Mouse (Mus musculus) liver, embryonic 16.5 days (tissue): ENCODE results near the gene Slc35b2. TPM values are rescaled to one million over a fixed set of nuclear protein-coding genes. Genes with fewer than 3 reads are reported as not detected.
A peak's percentile ranks its signal among the peaks of the same experiment; 100 is the strongest.

Source experiments
- ATAC-seq: fragments of 200-750 bp; cut with Nextera tagmentation; 2 replicates; pipeline ENCODE4 v1.8.0; 2017; ENCODE audit warnings: low read depth, mild to moderate bottlenecking, moderate number of reproducible peaks, moderate library complexity
- H3K27ac ChIP-seq: fragments of 300-500 bp; sonication (generic); 2 replicates; pipeline ENCODE4 v1.5.1; 2014; ENCODE audit warnings: mild to moderate bottlenecking, low read length
- H3K27me3 ChIP-seq: fragments of 300-500 bp; sonication (generic); 2 replicates; pipeline ENCODE4 v1.6.1; 2014; ENCODE audit warnings: low read depth, low read length, mixed read lengths; ENCODE audit not compliant: control insufficient read depth, insufficient read depth
- H3K36me3 ChIP-seq: fragments of 300-500 bp; sonication (generic); 2 replicates; pipeline ENCODE4 v1.6.1; 2014; ENCODE audit warnings: mild to moderate bottlenecking; ENCODE audit not compliant: control insufficient read depth, insufficient read depth
- H3K4me1 ChIP-seq: fragments of 300-500 bp; sonication (generic); 2 replicates; pipeline ENCODE4 v1.6.1; 2014; ENCODE audit warnings: low read depth, low read length, mixed read lengths; ENCODE audit not compliant: control insufficient read depth
- H3K4me2 ChIP-seq: fragments of 300-500 bp; sonication (generic); 2 replicates; pipeline ENCODE4 v1.6.1; 2014; ENCODE audit warnings: low read depth, low read length, mixed read lengths
- H3K4me3 ChIP-seq: fragments of 300-500 bp; sonication (generic); 2 replicates; pipeline ENCODE4 v1.5.1; 2014; ENCODE audit warnings: low read depth, mild to moderate bottlenecking, low read length
- H3K9ac ChIP-seq: fragments of 300-500 bp; sonication (generic); 2 replicates; pipeline ENCODE4 v1.6.1; 2014; ENCODE audit warnings: low read depth, low read length
- H3K9me3 ChIP-seq: fragments of 300-500 bp; sonication (generic); replicated peaks from 2 replicates; pipeline ENCODE4 v1.6.1; 2016; ENCODE audit warnings: low read length; ENCODE audit not compliant: control insufficient read depth
- WGBS: fragments of 180-500 bp; shearing (Covaris S2); extraction: QIAGEN DNeasy Blood & Tissue Kit; methylation state at CpG from one replicate; pipeline ENCODE4 v1.1.7; 2014; ENCODE audit not compliant: insufficient replicate concordance; 5-methylcytosine and 5-hydroxymethylcytosine counted together
- polyA plus RNA-seq: library from polyadenylated mRNA; unstranded; fragments of >200 nt; fragmentation: Nextera tagmentation; extraction: Ambion mirVana; gene quantifications from 2 replicates; pipeline ENCODE4 v1.2.1, GENCODE M21; 2015

Gene Slc35b2
- polyA plus RNA-seq, 1 experiment from 2014 or later = 46.5 TPM

DNA sequence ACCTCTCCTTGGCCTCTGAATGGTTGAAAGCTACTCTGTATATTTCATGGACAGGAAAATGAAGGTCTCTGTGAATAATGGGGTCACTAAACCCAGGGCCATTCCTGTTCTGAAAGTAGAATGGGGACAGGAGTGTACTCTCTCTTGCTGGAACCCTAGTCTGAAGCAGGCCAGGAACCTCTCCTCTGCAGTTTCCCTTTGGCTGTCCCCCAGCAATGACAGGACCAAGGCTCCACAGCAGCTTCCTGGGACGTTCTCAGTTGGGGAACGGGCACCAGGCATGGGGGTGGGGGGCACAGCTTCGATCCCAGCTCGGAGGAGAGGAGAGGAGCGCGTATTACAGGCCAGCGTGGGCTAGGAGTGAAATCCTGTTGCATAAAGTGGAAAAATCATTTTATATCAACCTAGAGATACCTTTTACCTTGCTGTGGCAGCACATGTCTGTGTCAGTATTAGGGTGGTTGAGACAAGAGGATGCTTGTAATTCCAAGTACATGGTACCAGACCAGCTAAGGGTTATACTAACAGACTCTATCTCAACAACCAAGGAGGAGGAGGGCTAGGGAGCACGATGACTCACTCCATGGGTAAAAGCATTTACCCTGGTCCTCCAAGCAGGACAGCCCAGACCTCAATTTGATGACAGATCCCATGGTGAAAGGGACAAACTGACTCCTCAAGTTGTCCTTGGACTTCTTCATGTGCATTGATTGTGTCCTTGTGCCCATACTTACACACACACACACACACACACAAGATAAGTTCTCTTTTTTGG lies 11.6 kb downstream of the Slc35b2 start:
- H3K9ac ChIP-seq = no peak overlapping the region
- ATAC-seq = no peak
- no peak overlapping the region for H3K4me3 ChIP-seq
- peak overlapping the region; percentile 94 for H3K27ac ChIP-seq
- no peaks in the 10 kb centered on the region for H3K9me3 ChIP-seq
- peaks cover 14% of the 10 kb centered on the region for H3K36me3 ChIP-seq
- no peaks in the 10 kb centered on the region for H3K27me3 ChIP-seq
- WGBS = 87% methylated on average over 8 of the region's 8 CpGs
- peaks cover 23% of the 10 kb centered on the region for H3K4me1 ChIP-seq
- H3K4me2 ChIP-seq = no peak overlapping the region

DNA sequence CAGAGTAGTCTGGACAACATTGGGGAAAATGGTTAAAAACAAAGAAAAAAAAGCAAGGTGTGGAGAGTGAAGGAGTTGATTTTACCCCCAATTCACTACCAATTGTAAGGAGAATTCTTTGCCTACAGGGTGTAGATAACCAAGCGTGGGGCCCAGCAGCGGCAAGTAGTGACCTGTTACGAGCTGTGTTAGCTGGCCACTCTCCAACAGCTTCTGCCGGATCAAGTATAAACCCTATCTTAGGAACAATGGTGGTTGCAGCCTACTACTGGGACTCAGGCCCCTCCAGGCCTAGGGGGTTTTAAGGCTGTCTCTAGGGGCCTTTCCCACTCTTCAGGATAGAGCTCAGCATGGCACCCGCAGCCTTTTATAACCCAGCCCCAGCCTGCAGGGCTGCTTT lies 14.6 kb downstream of the Slc35b2 start:
- Histone ChIP-seq H3K4me3 (no peak overlapping the region), H3K9ac (no peak overlapping the region), H3K36me3 (no peaks in the 10 kb centered on the region), H3K9me3 (no peaks in the 10 kb centered on the region), H3K4me2 (no peak overlapping the region), H3K27me3 (no peaks in the 10 kb centered on the region), H3K4me1 (peaks cover 39% of the 10 kb centered on the region), H3K27ac (no peak overlapping the region)
- 43% methylated on average over 5 of the region's 5 CpGs for WGBS
- ATAC-seq = no peak

DNA sequence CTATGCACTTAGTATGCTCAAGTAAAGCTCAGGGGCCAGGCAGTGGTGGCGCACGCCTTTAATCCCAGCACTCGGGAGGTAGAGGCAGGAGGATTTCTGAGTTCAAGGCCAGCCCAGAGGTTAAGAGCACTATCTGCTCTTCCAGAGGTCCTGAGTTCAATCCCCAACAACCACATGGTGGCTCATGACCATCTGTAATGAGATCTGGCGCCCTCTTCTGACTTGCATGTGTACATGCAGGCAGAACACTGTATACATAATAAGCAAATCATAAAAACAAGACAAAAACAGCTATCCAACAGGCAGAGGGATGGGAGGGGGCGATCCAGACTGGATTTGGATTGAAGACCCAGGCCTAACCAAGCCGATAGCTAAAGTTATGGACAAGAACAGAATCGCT lies 15.2 kb downstream of the Slc35b2 start:
- Histone ChIP-seq H3K4me1 (peaks cover 45% of the 10 kb centered on the region), H3K27me3 (no peaks in the 10 kb centered on the region)
- WGBS = 56% methylated on average over 7 of the region's 7 CpGs

DNA sequence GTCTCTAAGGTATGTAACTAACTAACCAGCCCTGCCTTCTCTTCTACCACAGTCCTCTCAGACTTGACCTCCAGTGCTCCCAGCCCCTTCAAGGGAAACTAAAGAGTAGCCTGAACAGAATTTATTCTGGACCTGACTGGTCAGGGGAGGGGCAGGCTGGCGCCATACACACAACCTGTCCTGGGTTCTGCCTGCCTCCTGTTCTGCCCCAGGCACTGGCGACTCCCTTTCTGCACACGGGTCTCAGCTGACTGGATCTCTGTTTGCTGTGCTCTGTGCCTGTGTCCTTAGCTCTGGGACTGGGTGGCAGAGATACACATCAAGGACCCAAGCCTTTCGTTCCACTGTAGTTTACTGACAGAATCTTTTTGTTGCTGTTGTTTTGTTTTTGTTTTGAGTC lies 15.9 kb downstream of the Slc35b2 start:
- Histone ChIP-seq H3K4me3 (no peak overlapping the region), H3K4me2 (no peak overlapping the region), H3K27me3 (no peaks in the 10 kb centered on the region), H3K36me3 (peaks cover 3% of the 10 kb centered on the region), H3K9me3 (no peaks in the 10 kb centered on the region), H3K4me1 (peaks cover 46% of the 10 kb centered on the region), H3K27ac (no peak overlapping the region), H3K9ac (no peak overlapping the region)
- WGBS = 68% methylated on average over 4 of the region's 4 CpGs
- ATAC-seq = no peak

More for the DNA sequence above, 15.2 kb downstream of the Slc35b2 start:
- Histone ChIP-seq H3K4me3 (no peak overlapping the region), H3K27ac (no peak overlapping the region), H3K36me3 (no peaks in the 10 kb centered on the region), H3K9me3 (no peaks in the 10 kb centered on the region), H3K4me2 (no peak overlapping the region), H3K9ac (no peak overlapping the region)
- ATAC-seq = no peak

DNA sequence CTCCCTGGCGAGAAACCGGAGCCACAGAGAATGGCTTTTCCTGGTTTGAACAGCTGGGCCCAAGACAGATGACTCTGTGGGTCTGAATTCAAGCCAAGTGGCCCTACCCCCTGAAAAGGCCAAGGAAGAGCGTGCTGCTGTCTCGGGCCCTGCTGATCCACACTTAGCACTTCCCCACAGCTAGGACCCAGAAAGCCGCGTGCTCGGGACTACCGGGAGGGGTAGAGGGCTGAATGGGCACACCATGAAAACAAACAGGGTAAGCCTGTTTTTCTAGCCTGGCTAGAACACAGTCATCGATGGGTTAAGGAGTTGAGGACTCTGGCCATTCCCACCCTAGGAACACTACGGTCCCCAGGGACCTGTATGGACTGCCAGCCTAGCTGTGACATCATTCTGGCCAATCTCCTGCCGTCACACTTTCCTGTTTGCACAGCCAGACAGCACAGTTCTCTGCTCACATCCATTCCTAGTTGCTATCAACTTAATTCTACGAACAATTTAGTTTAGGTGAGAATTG lies 17.3 kb downstream of the Slc35b2 start:
- WGBS = 39% methylated on average over 12 of the region's 12 CpGs
- 0 out of 2 replicates have a peak overlapping the region, but pooled peaks have one; percentile 19 for H3K9ac ChIP-seq

DNA sequence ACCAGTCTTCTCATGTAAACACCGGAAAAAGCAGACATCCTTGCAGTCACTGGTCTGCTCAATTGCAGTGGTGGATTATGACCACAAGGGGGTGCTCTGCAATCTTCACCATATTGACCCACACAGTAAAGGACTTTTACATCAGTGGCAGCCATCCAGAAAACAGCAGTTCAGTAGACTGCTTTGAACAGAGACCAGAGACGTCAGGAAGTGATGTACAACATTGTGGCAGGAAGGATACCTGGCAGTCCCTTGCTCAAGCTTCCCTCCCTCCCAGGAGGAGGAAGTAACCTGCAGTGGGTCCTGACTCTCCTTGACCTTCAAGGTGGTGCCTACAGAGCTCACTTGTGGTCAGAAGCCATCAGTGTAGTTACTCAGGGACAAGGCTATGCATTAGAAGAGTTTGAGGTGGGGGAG lies 17.9 kb downstream of the Slc35b2 start:
- Histone ChIP-seq H3K27ac (peak overlapping the region; percentile 90), H3K4me1 (peaks cover 50% of the 10 kb centered on the region), H3K27me3 (no peaks in the 10 kb centered on the region), H3K4me3 (no peak overlapping the region), H3K9ac (peak overlapping the region; percentile 13; the same call in 1 of the 2 replicates), H3K9me3 (no peaks in the 10 kb centered on the region), H3K4me2 (peak overlapping the region; percentile 38), H3K36me3 (peaks cover 21% of the 10 kb centered on the region)
- 3% methylated on average over 2 of the region's 2 CpGs for WGBS
- peak; percentile 17; the same call in 1 of the 2 replicates for ATAC-seq

More for the DNA sequence above, 17.3 kb downstream of the Slc35b2 start:
- Histone ChIP-seq H3K4me3 (no peak overlapping the region), H3K27ac (peak overlapping the region; percentile 66), H3K9me3 (no peaks in the 10 kb centered on the region), H3K27me3 (no peaks in the 10 kb centered on the region), H3K4me1 (peaks cover 50% of the 10 kb centered on the region), H3K36me3 (peaks cover 16% of the 10 kb centered on the region), H3K4me2 (no peak overlapping the region)
- ATAC-seq = no peak

DNA sequence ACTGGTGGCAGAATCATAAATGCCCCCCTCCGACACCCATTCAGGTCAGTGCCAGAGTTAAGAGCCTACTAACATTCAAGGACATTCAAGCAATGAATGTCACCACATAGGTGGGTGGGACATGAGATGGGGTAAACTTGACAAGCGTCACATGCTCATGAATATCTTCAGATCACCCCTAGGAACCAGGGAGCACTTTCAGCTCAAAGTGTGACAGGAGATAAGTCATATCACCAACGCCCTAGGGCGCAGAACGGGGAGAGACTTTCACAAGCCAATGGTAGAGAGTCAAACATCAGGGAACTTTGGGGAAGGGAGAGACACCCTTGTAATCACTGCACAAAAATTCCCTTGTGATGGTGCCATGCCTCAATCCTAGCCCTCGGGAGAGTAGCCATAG lies 18.5 kb downstream of the Slc35b2 start:
- WGBS = 37% methylated on average over 6 of the region's 6 CpGs

DNA sequence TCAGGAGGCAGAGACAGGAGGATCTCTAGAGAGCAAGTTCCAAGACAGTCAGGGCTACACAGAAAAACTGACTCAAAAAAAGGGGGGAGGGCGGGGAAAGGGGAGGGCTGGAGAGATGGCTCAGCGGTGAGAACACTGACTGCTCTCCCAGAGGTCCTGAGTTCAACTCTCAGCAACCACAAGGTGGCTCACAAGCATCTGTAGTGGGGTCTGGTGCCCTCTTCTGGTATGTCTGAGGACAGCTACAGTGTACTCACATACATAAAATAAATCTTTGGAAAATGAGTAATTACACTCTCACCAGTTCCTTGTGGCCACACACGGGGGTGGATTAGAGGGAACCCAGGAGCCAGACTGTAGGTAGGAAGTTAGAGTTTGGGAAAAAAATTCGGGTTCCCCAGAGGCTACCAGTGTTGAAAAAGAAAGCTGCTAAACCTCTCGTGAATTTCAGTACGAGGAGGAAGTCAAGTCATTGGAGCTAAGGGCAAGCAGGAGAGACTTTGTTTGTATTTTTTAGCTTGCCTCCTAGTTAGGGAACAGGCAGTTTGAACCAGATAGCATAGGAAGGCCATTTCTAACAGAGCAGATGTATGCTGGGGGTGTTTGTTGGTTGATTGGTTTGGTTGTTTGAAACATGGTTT lies 19.2 kb downstream of the Slc35b2 start:
- no peak overlapping the region for H3K9ac ChIP-seq
- peak overlapping the region; percentile 90 for H3K27ac ChIP-seq
- no peaks in the 10 kb centered on the region for H3K9me3 ChIP-seq
- WGBS = 48% methylated on average over 6 of the region's 6 CpGs
- peaks cover 50% of the 10 kb centered on the region for H3K4me1 ChIP-seq
- 0 out of 2 replicates have a peak overlapping the region, but pooled peaks have one; percentile 3 for H3K4me3 ChIP-seq
- H3K4me2 ChIP-seq = peak overlapping the region; percentile 38
- peak; percentile 28; the same call in 1 of the 2 replicates for ATAC-seq
- H3K36me3 ChIP-seq = peaks cover 32% of the 10 kb centered on the region
- no peaks in the 10 kb centered on the region for H3K27me3 ChIP-seq

More for the DNA sequence above, 18.5 kb downstream of the Slc35b2 start:
- Histone ChIP-seq H3K4me1 (peaks cover 50% of the 10 kb centered on the region), H3K27me3 (no peaks in the 10 kb centered on the region), H3K4me2 (peak overlapping the region; percentile 38), H3K27ac (peak overlapping the region; percentile 90), H3K9me3 (no peaks in the 10 kb centered on the region), H3K4me3 (0 out of 2 replicates have a peak overlapping the region, but pooled peaks have one; percentile 3), H3K9ac (no peak overlapping the region; the same call in 1 of the 2 replicates), H3K36me3 (peaks cover 27% of the 10 kb centered on the region)
- peak; percentile 72 for ATAC-seq
